Mouse (Mus musculus): Measurements from ENCODE around the gene Zfp644. TPM values are rescaled to one million over a fixed set of nuclear protein-coding genes. Genes with fewer than 3 reads are reported as not detected.

The Zfp644 gene
- total and polyA plus RNA-seq, 2 experiments from 2014 or later = 45.7 to 78.1 TPM

GRCm38 (mm10) chr5:106643434-106643833 lies 53.7 kb downstream of the Zfp644 start:
- Histone ChIP-seq H3K36me3 (replicated peaks; ENCODE audit: control insufficient read depth, insufficient read depth, low read length) (0 out of 2 replicates have a peak, but pooled peaks cover 5% of the 10 kb centered on the region), H3K4me1 (ENCODE audit: control insufficient read depth, insufficient read depth) (no peaks in the 10 kb centered on the region), H3K27me3 (ENCODE audit: control insufficient read depth, insufficient read depth, low read length) (no peaks in the 10 kb centered on the region), H3K4me2 (ENCODE audit: low read depth, low read length) (no peak overlapping the region), H3K27ac (ENCODE audit: low read depth) (no peak overlapping the region), H3K4me3 (ENCODE audit: low read depth, low read length) (no peak overlapping the region), H3K9ac (replicated peaks; ENCODE audit: low read depth, low read length) (no peak overlapping the region), H3K9me3 (replicated peaks; ENCODE audit: control insufficient read depth, low read length) (no peaks in the 10 kb centered on the region)
- WGBS = 79% methylated on average over 4 of the region's 4 CpGs
- no peak for TF ChIP-seq EP300 (IDR thresholded peaks at IDR 0.05; ENCODE audit: low read depth)
- TF ChIP-seq CTCF (IDR thresholded peaks at IDR 0.05; ENCODE audit: low read depth) = no peak
- DNase-seq (ENCODE audit: low spot score) (no peak), ATAC-seq (ENCODE audit: insufficient read depth, low read depth) (no peak)

DNA sequence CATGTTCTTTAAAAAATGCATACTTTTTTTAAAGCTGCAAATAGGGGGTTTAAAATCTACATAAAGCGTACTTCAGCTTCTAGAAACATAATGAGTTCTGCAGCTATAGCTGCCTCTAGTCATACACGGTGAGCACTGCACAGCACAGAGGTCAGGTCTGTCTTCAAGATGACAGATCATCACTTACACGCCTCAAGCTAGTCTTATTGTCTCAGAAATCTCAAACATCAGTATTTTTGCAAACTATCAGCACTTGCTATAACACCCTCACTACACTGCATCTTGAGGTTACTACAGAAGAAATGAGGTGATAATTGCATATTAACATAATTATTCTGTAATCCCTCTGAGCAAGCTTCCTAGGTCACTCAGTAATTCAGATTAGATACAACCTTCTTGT lies 55.2 kb downstream of the Zfp644 start:
- H3K36me3 ChIP-seq (replicated peaks; ENCODE audit: control insufficient read depth, insufficient read depth, low read length) = peaks cover 19% of the 10 kb centered on the region
- H3K27ac ChIP-seq (ENCODE audit: low read depth) = no peak overlapping the region
- no peaks in the 10 kb centered on the region for H3K4me1 ChIP-seq (ENCODE audit: control insufficient read depth, insufficient read depth)
- no peaks in the 10 kb centered on the region for H3K27me3 ChIP-seq (ENCODE audit: control insufficient read depth, insufficient read depth, low read length)
- H3K9ac ChIP-seq (replicated peaks; ENCODE audit: low read depth, low read length) = no peak overlapping the region
- 78% methylated on average over 3 of the region's 3 CpGs for WGBS
- ATAC-seq (ENCODE audit: insufficient read depth, low read depth) = no peak
- no peak for DNase-seq (ENCODE audit: low spot score)
- TF ChIP-seq EP300 (IDR thresholded peaks at IDR 0.05; ENCODE audit: low read depth) (no peak), CTCF (IDR thresholded peaks at IDR 0.05; ENCODE audit: low read depth) (no peak)
- H3K4me2 ChIP-seq (ENCODE audit: low read depth, low read length) = no peak overlapping the region
- H3K4me3 ChIP-seq (ENCODE audit: low read depth, low read length) = no peak overlapping the region
- H3K9me3 ChIP-seq (replicated peaks; ENCODE audit: control insufficient read depth, low read length) = no peaks in the 10 kb centered on the region

- H3K27ac ChIP-seq (ENCODE audit: low read depth) = no peak overlapping the region
- TF ChIP-seq CTCF (IDR thresholded peaks at IDR 0.05; ENCODE audit: low read depth) (no peak), EP300 (IDR thresholded peaks at IDR 0.05; ENCODE audit: low read depth) (no peak)
- no peaks in the 10 kb centered on the region for H3K9me3 ChIP-seq (replicated peaks; ENCODE audit: control insufficient read depth, low read length)
- H3K4me3 ChIP-seq (ENCODE audit: low read depth, low read length) = no peak overlapping the region
- no peak overlapping the region for H3K4me2 ChIP-seq (ENCODE audit: low read depth, low read length)
- H3K9ac ChIP-seq (replicated peaks; ENCODE audit: low read depth, low read length) = no peak overlapping the region
- 67% methylated on average over 5 of the region's 5 CpGs for WGBS
- no peak for ATAC-seq (ENCODE audit: insufficient read depth, low read depth)
- no peak for DNase-seq (ENCODE audit: low spot score)
- no peaks in the 10 kb centered on the region for H3K27me3 ChIP-seq (ENCODE audit: control insufficient read depth, insufficient read depth, low read length)
- peaks cover 35% of the 10 kb centered on the region for H3K36me3 ChIP-seq (replicated peaks; ENCODE audit: control insufficient read depth, insufficient read depth, low read length)
- H3K4me1 ChIP-seq (ENCODE audit: control insufficient read depth, insufficient read depth) = no peaks in the 10 kb centered on the region
These were observed 56.8 kb downstream of the Zfp644 start for GRCm38 (mm10) chr5:106640235-106640809.

- H3K9ac ChIP-seq (replicated peaks; ENCODE audit: low read depth, low read length) = no peak overlapping the region
- ATAC-seq (ENCODE audit: insufficient read depth, low read depth) (no peak), DNase-seq (ENCODE audit: low spot score) (no peak)
- no peak overlapping the region for H3K4me2 ChIP-seq (ENCODE audit: low read depth, low read length)
- peaks cover 42% of the 10 kb centered on the region for H3K36me3 ChIP-seq (replicated peaks; ENCODE audit: control insufficient read depth, insufficient read depth, low read length)
- H3K9me3 ChIP-seq (replicated peaks; ENCODE audit: control insufficient read depth, low read length) = no peaks in the 10 kb centered on the region
- H3K4me1 ChIP-seq (ENCODE audit: control insufficient read depth, insufficient read depth) = no peaks in the 10 kb centered on the region
- TF ChIP-seq CTCF (IDR thresholded peaks at IDR 0.05; ENCODE audit: low read depth) (no peak), EP300 (IDR thresholded peaks at IDR 0.05; ENCODE audit: low read depth) (no peak)
- no peaks in the 10 kb centered on the region for H3K27me3 ChIP-seq (ENCODE audit: control insufficient read depth, insufficient read depth, low read length)
- 95% methylated on average over 2 of the region's 2 CpGs for WGBS
- no peak overlapping the region for H3K27ac ChIP-seq (ENCODE audit: low read depth)
- no peak overlapping the region for H3K4me3 ChIP-seq (ENCODE audit: low read depth, low read length)
These were observed 57.5 kb downstream of the Zfp644 start for GRCm38 (mm10) chr5:106639627-106640026.

GRCm38 (mm10) chr5:106636423-106636946 lies 60.6 kb downstream of the Zfp644 start:
- H3K27me3 ChIP-seq (ENCODE audit: control insufficient read depth, insufficient read depth, low read length) = no peaks in the 10 kb centered on the region
- ATAC-seq (ENCODE audit: insufficient read depth, low read depth) = no peak
- H3K9me3 ChIP-seq (replicated peaks; ENCODE audit: control insufficient read depth, low read length) = no peaks in the 10 kb centered on the region
- H3K4me3 ChIP-seq (ENCODE audit: low read depth, low read length) = no peak overlapping the region
- no peak overlapping the region for H3K9ac ChIP-seq (replicated peaks; ENCODE audit: low read depth, low read length)
- no peak overlapping the region for H3K27ac ChIP-seq (ENCODE audit: low read depth)
- peaks cover 44% of the 10 kb centered on the region for H3K36me3 ChIP-seq (replicated peaks; ENCODE audit: control insufficient read depth, insufficient read depth, low read length)
- no peak for TF ChIP-seq CTCF (IDR thresholded peaks at IDR 0.05; ENCODE audit: low read depth)
- no peak for TF ChIP-seq EP300 (IDR thresholded peaks at IDR 0.05; ENCODE audit: low read depth)
- no peaks in the 10 kb centered on the region for H3K4me1 ChIP-seq (ENCODE audit: control insufficient read depth, insufficient read depth)
- no peak for DNase-seq (ENCODE audit: low spot score)
- H3K4me2 ChIP-seq (ENCODE audit: low read depth, low read length) = no peak overlapping the region
- WGBS = 84% methylated on average over 13 of the region's 13 CpGs

Measured in heart, postnatal 0 days (tissue).